Mouse (Mus musculus): Measurements from ENCODE around the gene Pycard. TPM values are rescaled to one million over a fixed set of nuclear protein-coding genes. Genes with fewer than 3 reads are reported as not detected.
"Not testable (repeated sequence)": the region's sequence is repeated elsewhere in the genome, so short reads cannot be mapped to it uniquely, and the experiment has no call there.

Gene Pycard
- total and polyA plus RNA-seq, 3 experiments: 6.9 to 32.8 (median 8.8) TPM

GRCm38 (mm10) chr7:128019187-128019586 is 25.5 kb upstream of the Pycard start:
- Histone ChIP-seq H3K79me2 (replicated peaks; ENCODE audit: control insufficient read depth, insufficient read depth, low read length) (no peaks in the 10 kb centered on the region), H3K4me1 (ENCODE audit: control insufficient read depth, insufficient read depth, low read length) (no peaks in the 10 kb centered on the region), H3K36me3 (ENCODE audit: control insufficient read depth, insufficient read depth, low read length) (no peaks in the 10 kb centered on the region), H3K27ac (no peak overlapping the region), H3K9ac (ENCODE audit: low read depth, low read length) (no peak overlapping the region), H3K27me3 (ENCODE audit: control insufficient read depth, insufficient read depth, low read length) (no peaks in the 10 kb centered on the region), H3K4me3 (no peak overlapping the region)
- intact Hi-C loops (cut with DNase I): no loop called here
- TF ChIP-seq CTCF (IDR thresholded peaks at IDR 0.05) (no peak), EP300 (IDR thresholded peaks at IDR 0.05; ENCODE audit: insufficient read depth, low read depth, low read length) (no peak), POLR2A (IDR thresholded peaks at IDR 0.05; ENCODE audit: insufficient read depth, low read depth, low read length) (no peak)
- no peak for DNase-seq
- WGBS: 46% methylated on average over 2 of the region's 2 CpGs

GRCm38 (mm10) chr7:128018275-128018674 is 24.6 kb upstream of the Pycard start:
- H3K79me2 ChIP-seq (replicated peaks; ENCODE audit: control insufficient read depth, insufficient read depth, low read length): no peaks in the 10 kb centered on the region
- no peaks in the 10 kb centered on the region for H3K27me3 ChIP-seq (ENCODE audit: control insufficient read depth, insufficient read depth, low read length)
- no peak for DNase-seq
- no peak for TF ChIP-seq EP300 (IDR thresholded peaks at IDR 0.05; ENCODE audit: insufficient read depth, low read depth, low read length)
- TF ChIP-seq CTCF (IDR thresholded peaks at IDR 0.05): no peak
- no peak for TF ChIP-seq POLR2A (IDR thresholded peaks at IDR 0.05; ENCODE audit: insufficient read depth, low read depth, low read length)
- 77% methylated on average over 3 of the region's 3 CpGs for WGBS
- no peak overlapping the region for H3K4me3 ChIP-seq
- intact Hi-C loops (cut with DNase I): no loop called here
- H3K36me3 ChIP-seq (ENCODE audit: control insufficient read depth, insufficient read depth, low read length): no peaks in the 10 kb centered on the region
- no peak overlapping the region for H3K27ac ChIP-seq
- H3K4me1 ChIP-seq (ENCODE audit: control insufficient read depth, insufficient read depth, low read length): no peaks in the 10 kb centered on the region
- no peak overlapping the region for H3K9ac ChIP-seq (ENCODE audit: low read depth, low read length)

GRCm38 (mm10) chr7:128016650-128017049 is 23.0 kb upstream of the Pycard start:
- WGBS: 73% methylated on average over 6 of the region's 6 CpGs
- Histone ChIP-seq H3K4me1 (ENCODE audit: control insufficient read depth, insufficient read depth, low read length) (no peaks in the 10 kb centered on the region), H3K27ac (no peak overlapping the region), H3K4me3 (no peak overlapping the region), H3K79me2 (replicated peaks; ENCODE audit: control insufficient read depth, insufficient read depth, low read length) (no peaks in the 10 kb centered on the region), H3K27me3 (ENCODE audit: control insufficient read depth, insufficient read depth, low read length) (no peaks in the 10 kb centered on the region), H3K9ac (ENCODE audit: low read depth, low read length) (no peak overlapping the region), H3K36me3 (ENCODE audit: control insufficient read depth, insufficient read depth, low read length) (no peaks in the 10 kb centered on the region)
- TF ChIP-seq CTCF (IDR thresholded peaks at IDR 0.05) (no peak), EP300 (IDR thresholded peaks at IDR 0.05; ENCODE audit: insufficient read depth, low read depth, low read length) (no peak), POLR2A (IDR thresholded peaks at IDR 0.05; ENCODE audit: insufficient read depth, low read depth, low read length) (no peak)
- intact Hi-C loops (cut with DNase I): no loop called here
- DNase-seq: no peak

- DNase-seq, H3K27ac ChIP-seq: not testable (repeated sequence)
These were observed 22.5 kb upstream of the Pycard start for GRCm38 (mm10) chr7:128016134-128016533.

GRCm38 (mm10) chr7:128013116-128013515 is 19.4 kb upstream of the Pycard start:
- H3K27me3 ChIP-seq (ENCODE audit: control insufficient read depth, insufficient read depth, low read length): no peaks in the 10 kb centered on the region; the same call in 1 of the 2 replicates
- H3K9ac ChIP-seq (ENCODE audit: low read depth, low read length): no peak overlapping the region
- DNase-seq: no peak
- no peaks in the 10 kb centered on the region for H3K79me2 ChIP-seq (replicated peaks; ENCODE audit: control insufficient read depth, insufficient read depth, low read length)
- no peak overlapping the region for H3K27ac ChIP-seq
- H3K4me3 ChIP-seq: no peak overlapping the region
- WGBS: 88% methylated on average over 13 of the region's 13 CpGs
- H3K36me3 ChIP-seq (ENCODE audit: control insufficient read depth, insufficient read depth, low read length): no peaks in the 10 kb centered on the region
- no peaks in the 10 kb centered on the region for H3K4me1 ChIP-seq (ENCODE audit: control insufficient read depth, insufficient read depth, low read length)
- intact Hi-C loops (cut with DNase I): no loop called here
- TF ChIP-seq POLR2A (IDR thresholded peaks at IDR 0.05; ENCODE audit: insufficient read depth, low read depth, low read length): no peak
- no peak for TF ChIP-seq CTCF (IDR thresholded peaks at IDR 0.05)
- no peak for TF ChIP-seq EP300 (IDR thresholded peaks at IDR 0.05; ENCODE audit: insufficient read depth, low read depth, low read length)

More at GRCm38 (mm10) chr7:128016134-128016533, 22.5 kb upstream of the Pycard start:
- H3K4me1 ChIP-seq (ENCODE audit: control insufficient read depth, insufficient read depth, low read length); H3K4me3 ChIP-seq; H3K9ac ChIP-seq (ENCODE audit: low read depth, low read length); H3K79me2 ChIP-seq (replicated peaks; ENCODE audit: control insufficient read depth, insufficient read depth, low read length); intact Hi-C loops (cut with DNase I); H3K27me3 ChIP-seq (ENCODE audit: control insufficient read depth, insufficient read depth, low read length); H3K36me3 ChIP-seq (ENCODE audit: control insufficient read depth, insufficient read depth, low read length): not testable (repeated sequence)
- 65% methylated on average over 5 of the region's 5 CpGs for WGBS

- Histone ChIP-seq H3K27ac (no peak overlapping the region), H3K36me3 (ENCODE audit: control insufficient read depth, insufficient read depth, low read length) (no peaks in the 10 kb centered on the region), H3K27me3 (ENCODE audit: control insufficient read depth, insufficient read depth, low read length) (no peaks in the 10 kb centered on the region; the same call in 1 of the 2 replicates), H3K9ac (ENCODE audit: low read depth, low read length) (no peak overlapping the region), H3K79me2 (replicated peaks; ENCODE audit: control insufficient read depth, insufficient read depth, low read length) (no peaks in the 10 kb centered on the region), H3K4me3 (no peak overlapping the region), H3K4me1 (ENCODE audit: control insufficient read depth, insufficient read depth, low read length) (no peaks in the 10 kb centered on the region)
- no peak for DNase-seq
- 67% methylated on average over 13 of the region's 13 CpGs for WGBS
- TF ChIP-seq CTCF (IDR thresholded peaks at IDR 0.05) (no peak), POLR2A (IDR thresholded peaks at IDR 0.05; ENCODE audit: insufficient read depth, low read depth, low read length) (no peak), EP300 (IDR thresholded peaks at IDR 0.05; ENCODE audit: insufficient read depth, low read depth, low read length) (no peak)
- intact Hi-C loops (cut with DNase I): no loop called here
These were observed 18.6 kb upstream of the Pycard start for GRCm38 (mm10) chr7:128012136-128012780.
